Mouse (Mus musculus) cerebellum, adult 2 months (tissue): ENCODE measurements at regions not wholly inside any gene's neighbourhood (a gene's known extent, or its start where the extent isn't known, plus 50 kb on each side); places are given as distances from the start of the nearest gene placed in this dataset.

Experiments
- DNase-seq, 2 experiments: peaks; one replicate each; pipeline ENCODE4 v3.0.0; 2021
- H3K27ac ChIP-seq: fragments of 200-500 bp; 2 replicates; pipeline ENCODE4 v1.5.1; 2012; ENCODE audit warnings: low read length, control low read depth, inconsistent platforms; ENCODE audit not compliant: insufficient read depth
- H3K27me3 ChIP-seq: fragments of 200-500 bp; 2 replicates; pipeline ENCODE4 v1.6.1; 2012; ENCODE audit warnings: inconsistent platforms, mild to moderate bottlenecking, low read length, moderate library complexity; ENCODE audit not compliant: control insufficient read depth, insufficient read depth
- H3K4me1 ChIP-seq: fragments of 200-500 bp; 2 replicates; pipeline ENCODE4 v1.6.1; 2011; ENCODE audit warnings: low read length; ENCODE audit not compliant: control insufficient read depth, insufficient read depth
- H3K4me3 ChIP-seq: fragments of 200-500 bp; replicated peaks from 2 replicates; pipeline ENCODE3; 2011; ENCODE audit warnings: mild to moderate bottlenecking, low read depth, low read length, control low read depth; ENCODE audit not compliant: insufficient read depth
- CTCF ChIP-seq: fragments of 200-500 bp; IDR thresholded peaks from 2 replicates; pipeline ENCODE4 v1.5.1; 2011; ENCODE audit warnings: low read depth, mild to moderate bottlenecking, control low read depth, low read length, moderate library complexity, borderline replicate concordance; ENCODE audit not compliant: insufficient read depth
- POLR2A ChIP-seq: fragments of 200-500 bp; IDR thresholded peaks from 2 replicates; pipeline ENCODE4 v1.6.1; 2011; ENCODE audit warnings: low read length, control low read depth, borderline replicate concordance; ENCODE audit not compliant: insufficient read depth
- WGBS: fragments of 180-500 bp; shearing (Covaris S2); methylation state at CpG from one replicate; pipeline ENCODE4 v1.1.7; 2018; 5-methylcytosine and 5-hydroxymethylcytosine counted together

DNA sequence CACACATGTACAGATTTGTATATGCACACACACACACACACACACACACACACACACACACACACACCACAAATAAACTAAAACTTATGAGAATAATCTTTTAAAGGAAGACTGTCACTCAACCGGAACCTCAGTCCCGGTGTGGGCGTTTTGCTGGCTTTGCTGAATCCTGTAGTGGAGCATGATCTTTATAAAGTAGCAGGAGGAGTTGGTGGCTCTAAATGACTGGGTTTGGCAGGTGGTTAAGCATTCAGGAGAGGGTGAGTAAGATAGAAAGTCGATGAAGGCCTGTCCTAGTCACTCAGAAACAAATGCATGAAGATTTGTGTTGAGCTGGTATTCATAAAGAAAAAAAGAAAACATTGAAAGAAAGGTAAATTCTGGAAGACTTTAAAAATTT, 240.4 kb upstream of the Nmur2 start:
- WGBS = 81% methylated on average over 4 of the region's 4 CpGs
- Histone ChIP-seq H3K4me3 (no peak overlapping the region), H3K27me3 (no peaks in the 10 kb centered on the region), H3K27ac (no peak overlapping the region), H3K4me1 (no peaks in the 10 kb centered on the region)
- no peak for TF ChIP-seq CTCF
- no peak for TF ChIP-seq POLR2A
- no peak for DNase-seq

DNA sequence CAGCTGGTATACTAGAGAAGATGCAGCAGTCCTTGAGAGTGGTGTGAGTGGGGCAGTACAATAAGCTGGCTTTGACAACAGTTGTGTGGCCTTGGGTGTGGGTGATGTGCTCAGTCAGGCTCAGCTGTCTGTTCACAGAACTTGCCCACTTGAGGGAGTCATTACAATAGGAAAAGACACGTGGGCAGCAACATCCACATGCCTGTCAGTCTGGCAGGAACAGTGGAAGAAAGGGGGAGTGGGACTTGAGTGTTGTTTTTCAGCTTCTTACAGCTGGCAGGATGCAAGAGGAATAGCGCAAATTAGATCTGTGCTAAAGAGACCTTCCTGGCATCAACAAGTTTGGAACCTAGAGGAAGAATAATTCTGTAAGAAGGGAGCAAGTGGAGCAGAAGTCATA, 239.4 kb upstream of the Nmur2 start:
- TF ChIP-seq CTCF = no peak
- no peak for TF ChIP-seq POLR2A
- no peak overlapping the region for H3K4me3 ChIP-seq
- H3K27me3 ChIP-seq = no peaks in the 10 kb centered on the region
- no peak for DNase-seq
- no peak overlapping the region for H3K27ac ChIP-seq
- 24% methylated on average over 2 of the region's 2 CpGs for WGBS
- H3K4me1 ChIP-seq = no peaks in the 10 kb centered on the region

DNA sequence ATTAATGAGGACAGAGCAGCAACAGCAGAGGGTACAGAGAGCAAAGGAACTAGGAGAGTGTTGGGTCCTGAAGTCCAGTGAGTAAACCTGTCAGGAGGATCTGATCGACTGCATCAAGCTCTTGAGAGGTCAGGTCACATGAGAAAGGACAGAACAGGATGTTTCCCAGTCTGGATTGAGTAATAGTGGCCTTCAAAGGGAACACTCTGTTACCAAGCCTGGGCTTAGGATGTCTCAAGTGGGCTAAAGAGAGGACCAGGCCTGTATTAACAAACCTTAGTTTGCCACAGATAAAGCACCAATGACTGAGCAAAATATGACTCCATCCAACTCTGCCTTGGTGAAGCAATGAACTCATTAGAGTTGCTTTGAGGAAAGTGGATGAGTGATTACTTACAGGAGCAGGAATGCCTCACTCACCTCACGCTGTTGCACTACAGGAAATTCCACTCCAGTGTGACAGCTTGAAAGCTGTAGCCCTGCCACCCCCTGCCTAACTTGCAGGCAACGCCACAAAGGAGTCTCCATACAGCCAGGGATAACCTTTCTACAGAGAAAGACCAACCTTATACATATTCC, 229.2 kb upstream of the Nmur2 start:
- Histone ChIP-seq H3K27ac (no peak overlapping the region), H3K4me3 (no peak overlapping the region), H3K4me1 (no peaks in the 10 kb centered on the region), H3K27me3 (no peaks in the 10 kb centered on the region)
- TF ChIP-seq POLR2A = no peak
- TF ChIP-seq CTCF = no peak
- DNase-seq = no peak
- WGBS = 55% methylated on average over 3 of the region's 3 CpGs

DNA sequence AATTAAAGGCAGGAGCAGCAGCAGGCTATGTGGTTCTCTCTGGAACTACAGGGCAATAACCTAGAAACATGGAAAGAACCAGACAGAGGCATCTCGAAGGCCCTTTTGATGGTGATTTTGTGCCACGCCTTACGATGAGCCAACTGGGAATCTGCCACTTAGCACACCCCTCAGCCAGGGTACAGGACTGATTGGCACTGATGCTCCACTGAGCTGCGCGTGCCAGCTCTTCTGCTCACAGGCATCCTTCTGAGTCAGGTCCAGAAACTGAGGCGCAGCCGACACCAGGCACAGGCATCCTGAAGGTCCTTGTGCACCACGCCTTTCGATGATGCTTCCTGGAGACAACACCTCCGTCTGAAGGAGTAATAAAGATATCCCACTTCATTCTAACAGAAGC, 221.9 kb upstream of the Nmur2 start:
- no peak overlapping the region for H3K27ac ChIP-seq
- TF ChIP-seq CTCF (no peak), POLR2A (no peak)
- no peaks in the 10 kb centered on the region for H3K4me1 ChIP-seq
- DNase-seq = no peak
- H3K27me3 ChIP-seq = no peaks in the 10 kb centered on the region
- 25% methylated on average over 10 of the region's 10 CpGs for WGBS
- H3K4me3 ChIP-seq = no peak overlapping the region

DNA sequence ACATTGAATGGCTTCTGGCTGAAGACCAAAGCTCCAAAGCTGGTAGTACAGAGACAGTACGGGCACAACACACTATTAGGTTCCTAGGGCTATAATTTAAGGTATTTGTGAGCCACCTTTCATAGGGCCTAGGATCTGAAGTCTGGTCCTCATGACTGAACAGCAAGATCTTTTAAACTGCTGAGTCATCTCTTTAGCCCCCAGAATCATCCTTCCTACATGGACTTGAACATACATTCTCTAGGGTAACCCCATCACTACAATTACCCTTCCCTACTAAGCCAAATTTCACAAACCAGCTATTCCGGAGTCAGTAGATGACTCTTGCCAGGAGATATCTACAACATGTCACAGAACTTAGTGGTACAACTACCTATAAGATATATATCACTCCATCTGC, 215.5 kb upstream of the Nmur2 start:
- no peak for TF ChIP-seq CTCF
- TF ChIP-seq POLR2A = no peak
- 86% methylated on average over 2 of the region's 2 CpGs for WGBS
- no peaks in the 10 kb centered on the region for H3K4me1 ChIP-seq
- no peak overlapping the region for H3K27ac ChIP-seq
- H3K27me3 ChIP-seq = no peaks in the 10 kb centered on the region
- no peak for DNase-seq
- no peak overlapping the region for H3K4me3 ChIP-seq

DNA sequence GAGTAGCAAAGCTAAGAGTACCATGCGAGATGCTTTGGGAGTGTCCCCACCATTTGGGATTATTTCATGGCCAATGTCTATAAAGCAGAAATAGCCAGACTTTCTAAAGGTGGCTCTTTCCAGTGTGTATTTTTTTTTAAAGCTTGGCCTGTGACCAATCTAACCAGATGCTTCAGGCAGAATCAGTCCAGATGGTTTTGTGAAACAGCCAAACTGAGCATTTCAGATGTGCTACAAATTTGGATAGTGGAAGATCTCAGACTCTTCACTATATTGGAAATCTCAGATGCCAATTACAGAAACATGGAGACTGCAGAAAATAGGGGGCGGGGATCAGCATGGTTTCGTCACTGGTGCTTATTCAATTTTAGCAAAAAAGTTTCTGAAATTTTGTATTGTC, 213.6 kb upstream of the Nmur2 start:
- DNase-seq = no peak
- TF ChIP-seq POLR2A (no peak), CTCF (no peak)
- no peaks in the 10 kb centered on the region for H3K4me1 ChIP-seq
- no peak overlapping the region for H3K4me3 ChIP-seq
- H3K27ac ChIP-seq = no peak overlapping the region
- no peaks in the 10 kb centered on the region for H3K27me3 ChIP-seq
- WGBS = 58% methylated on average over 3 of the region's 3 CpGs

DNA sequence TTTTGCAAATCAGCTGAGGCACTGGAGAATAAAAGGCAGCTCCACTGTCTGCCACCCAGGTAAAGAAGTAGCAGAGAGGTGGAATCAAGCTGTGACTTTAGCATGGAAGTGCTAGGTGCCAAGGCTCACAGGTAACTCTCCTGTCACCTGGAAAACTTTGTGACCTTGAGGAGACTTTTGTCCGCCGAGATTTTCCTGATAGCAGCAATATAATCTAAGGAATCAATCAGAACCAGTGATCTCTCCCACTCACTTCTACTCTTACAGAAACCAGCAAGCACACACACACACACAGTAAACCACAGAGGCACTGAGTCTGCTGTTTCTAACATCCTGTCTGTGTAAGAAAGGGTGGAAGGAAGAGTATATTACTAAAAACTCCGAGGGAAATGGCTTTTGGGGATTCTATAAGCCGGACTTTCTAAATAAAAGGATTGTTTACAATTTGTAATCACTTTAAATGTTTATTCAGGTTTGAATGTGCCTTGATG, 206.6 kb upstream of the Nmur2 start:
- no peak for TF ChIP-seq POLR2A
- no peak for TF ChIP-seq CTCF
- no peak for DNase-seq
- no peaks in the 10 kb centered on the region for H3K27me3 ChIP-seq
- no peak overlapping the region for H3K27ac ChIP-seq
- H3K4me3 ChIP-seq = no peak overlapping the region
- WGBS = 30% methylated on average over 4 of the region's 4 CpGs
- no peaks in the 10 kb centered on the region for H3K4me1 ChIP-seq

DNA sequence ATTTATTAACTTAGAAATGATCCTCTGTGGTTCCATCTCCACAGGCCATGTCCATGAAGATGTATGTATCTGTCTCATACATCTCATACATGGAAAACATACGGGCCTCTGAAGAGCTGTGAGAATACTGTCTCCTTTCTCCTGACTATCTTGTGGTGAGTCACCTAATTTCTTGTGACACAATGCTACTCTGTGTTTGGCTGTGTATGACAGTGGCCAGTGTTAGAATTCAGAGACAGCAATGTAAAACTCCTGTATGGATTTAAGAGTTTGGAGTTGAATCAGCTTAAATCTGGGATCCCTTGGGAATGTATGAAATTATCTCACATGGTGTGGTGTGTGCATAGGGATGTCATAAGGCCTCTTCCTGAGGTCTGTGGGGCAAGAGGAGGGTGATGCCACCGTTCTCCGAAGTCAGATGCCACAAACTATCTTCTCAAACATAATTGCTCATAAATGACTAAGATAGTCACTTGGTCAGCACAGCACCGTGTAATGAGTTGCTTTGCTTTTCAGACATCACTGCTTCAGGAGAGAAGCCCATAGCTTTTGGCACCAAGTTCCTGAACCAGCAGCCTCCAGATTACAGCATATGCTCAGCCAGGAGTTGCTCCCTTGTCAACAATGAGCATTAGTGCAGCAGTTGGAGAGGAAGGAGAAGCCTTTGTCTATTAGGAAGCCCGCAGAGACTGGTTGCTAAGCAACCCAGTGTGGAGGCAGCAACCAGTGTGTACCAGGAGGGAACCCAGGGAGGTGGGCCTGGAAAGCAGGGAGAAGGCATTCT, 205.9 kb upstream of the Nmur2 start:
- Histone ChIP-seq H3K27me3 (no peaks in the 10 kb centered on the region), H3K27ac (no peak overlapping the region), H3K4me1 (no peaks in the 10 kb centered on the region), H3K4me3 (no peak overlapping the region)
- TF ChIP-seq POLR2A = no peak
- TF ChIP-seq CTCF = no peak
- DNase-seq = no peak
- 31% methylated on average over 5 of the region's 5 CpGs for WGBS
